Mouse (Mus musculus): ENCODE measurements at regions not wholly inside any gene's neighbourhood (a gene's known extent, or its start where the extent isn't known, plus 50 kb on each side); places are given as distances from the start of the nearest gene placed in this dataset.

- no peak for ATAC-seq (ENCODE audit: low FRiP score)
- 91% methylated on average over 6 of the region's 6 CpGs for WGBS
- H3K9me3 ChIP-seq (ENCODE audit: control insufficient read depth, low read length) = no peaks in the 10 kb centered on the region
- no peak overlapping the region for H3K4me3 ChIP-seq (ENCODE audit: low read depth, low read length)
- no peaks in the 10 kb centered on the region for H3K27me3 ChIP-seq (ENCODE audit: control insufficient read depth, insufficient read depth, low read length)
- H3K4me1 ChIP-seq (ENCODE audit: control insufficient read depth, insufficient read depth, low read length) = no peaks in the 10 kb centered on the region
- H3K4me2 ChIP-seq = no peak overlapping the region
- H3K36me3 ChIP-seq (ENCODE audit: control insufficient read depth, insufficient read depth, low read length) = no peaks in the 10 kb centered on the region
- H3K9ac ChIP-seq (ENCODE audit: low read length) = no peak overlapping the region
- no peak for DNase-seq (ENCODE audit: low spot score, missing footprints)
- no peak overlapping the region for H3K27ac ChIP-seq (ENCODE audit: low read depth, low read length)
These were observed 185.2 kb downstream of the Gm45692 start for GRCm38 (mm10) chr8:26304566-26304965.

- no peak overlapping the region for H3K4me2 ChIP-seq
- no peak overlapping the region for H3K4me3 ChIP-seq (ENCODE audit: low read depth, low read length)
- ATAC-seq (ENCODE audit: low FRiP score) = peak; percentile 63
- no peaks in the 10 kb centered on the region for H3K27me3 ChIP-seq (ENCODE audit: control insufficient read depth, insufficient read depth, low read length)
- no peak overlapping the region for H3K27ac ChIP-seq (ENCODE audit: low read depth, low read length)
- no peak overlapping the region for H3K9ac ChIP-seq (ENCODE audit: low read length)
- H3K36me3 ChIP-seq (ENCODE audit: control insufficient read depth, insufficient read depth, low read length) = no peaks in the 10 kb centered on the region
- WGBS = 82% methylated on average over 18 of the region's 18 CpGs
- H3K4me1 ChIP-seq (ENCODE audit: control insufficient read depth, insufficient read depth, low read length) = no peaks in the 10 kb centered on the region
- no peaks in the 10 kb centered on the region for H3K9me3 ChIP-seq (ENCODE audit: control insufficient read depth, low read length)
- peak; percentile 82 for DNase-seq (ENCODE audit: low spot score, missing footprints)
These were observed 185.9 kb downstream of the Gm45692 start for GRCm38 (mm10) chr8:26305061-26305879.

- H3K27me3 ChIP-seq (ENCODE audit: control insufficient read depth, insufficient read depth, low read length) = no peaks in the 10 kb centered on the region
- no peak overlapping the region for H3K4me2 ChIP-seq
- no peaks in the 10 kb centered on the region for H3K36me3 ChIP-seq (ENCODE audit: control insufficient read depth, insufficient read depth, low read length)
- no peaks in the 10 kb centered on the region for H3K9me3 ChIP-seq (ENCODE audit: control insufficient read depth, low read length)
- WGBS = 45% methylated on average over 15 of the region's 15 CpGs
- H3K4me3 ChIP-seq (ENCODE audit: low read depth, low read length) = no peak overlapping the region
- no peak overlapping the region for H3K9ac ChIP-seq (ENCODE audit: low read length)
- DNase-seq (ENCODE audit: low spot score, missing footprints) = peak; percentile 84
- no peak for ATAC-seq (ENCODE audit: low FRiP score)
- H3K27ac ChIP-seq (ENCODE audit: low read depth, low read length) = no peak overlapping the region
- H3K4me1 ChIP-seq (ENCODE audit: control insufficient read depth, insufficient read depth, low read length) = no peaks in the 10 kb centered on the region
These were observed 188.8 kb downstream of the Gm45692 start for GRCm38 (mm10) chr8:26308121-26308641.

- Histone ChIP-seq H3K27me3 (ENCODE audit: control insufficient read depth, insufficient read depth, low read length) (no peaks in the 10 kb centered on the region), H3K9ac (ENCODE audit: low read length) (no peak overlapping the region), H3K9me3 (ENCODE audit: control insufficient read depth, low read length) (no peaks in the 10 kb centered on the region), H3K4me1 (ENCODE audit: control insufficient read depth, insufficient read depth, low read length) (no peaks in the 10 kb centered on the region), H3K36me3 (ENCODE audit: control insufficient read depth, insufficient read depth, low read length) (no peaks in the 10 kb centered on the region), H3K4me2 (no peak overlapping the region), H3K4me3 (ENCODE audit: low read depth, low read length) (no peak overlapping the region), H3K27ac (ENCODE audit: low read depth, low read length) (no peak overlapping the region)
- ATAC-seq (ENCODE audit: low FRiP score) = no peak
- DNase-seq (ENCODE audit: low spot score, missing footprints) = no peak
- WGBS = 86% methylated on average over 6 of the region's 6 CpGs
These were observed 190.4 kb downstream of the Gm45692 start for GRCm38 (mm10) chr8:26309764-26310163.

GRCm38 (mm10) chr8:26323606-26324350 lies 204.4 kb downstream of the Gm45692 start:
- no peaks in the 10 kb centered on the region for H3K4me1 ChIP-seq (ENCODE audit: control insufficient read depth, insufficient read depth, low read length)
- H3K27me3 ChIP-seq (ENCODE audit: control insufficient read depth, insufficient read depth, low read length) = no peaks in the 10 kb centered on the region
- ATAC-seq (ENCODE audit: low FRiP score) = no peak
- WGBS = 93% methylated on average over 12 of the region's 12 CpGs
- no peak overlapping the region for H3K27ac ChIP-seq (ENCODE audit: low read depth, low read length)
- H3K4me2 ChIP-seq = no peak overlapping the region
- DNase-seq (ENCODE audit: low spot score, missing footprints) = no peak
- no peak overlapping the region for H3K9ac ChIP-seq (ENCODE audit: low read length)
- H3K4me3 ChIP-seq (ENCODE audit: low read depth, low read length) = no peak overlapping the region
- no peaks in the 10 kb centered on the region for H3K9me3 ChIP-seq (ENCODE audit: control insufficient read depth, low read length)
- no peaks in the 10 kb centered on the region for H3K36me3 ChIP-seq (ENCODE audit: control insufficient read depth, insufficient read depth, low read length)

- ATAC-seq (ENCODE audit: low FRiP score) (no peak), DNase-seq (ENCODE audit: low spot score, missing footprints) (no peak)
- no peaks in the 10 kb centered on the region for H3K4me1 ChIP-seq (ENCODE audit: control insufficient read depth, insufficient read depth, low read length)
- H3K4me2 ChIP-seq = no peak overlapping the region
- H3K27me3 ChIP-seq (ENCODE audit: control insufficient read depth, insufficient read depth, low read length) = no peaks in the 10 kb centered on the region
- WGBS = 79% methylated on average over 3 of the region's 3 CpGs
- H3K9me3 ChIP-seq (ENCODE audit: control insufficient read depth, low read length) = no peaks in the 10 kb centered on the region
- no peak overlapping the region for H3K4me3 ChIP-seq (ENCODE audit: low read depth, low read length)
- H3K9ac ChIP-seq (ENCODE audit: low read length) = no peak overlapping the region
- no peaks in the 10 kb centered on the region for H3K36me3 ChIP-seq (ENCODE audit: control insufficient read depth, insufficient read depth, low read length)
- H3K27ac ChIP-seq (ENCODE audit: low read depth, low read length) = no peak overlapping the region
These were observed 205.3 kb downstream of the Gm45692 start for GRCm38 (mm10) chr8:26324606-26325005.

GRCm38 (mm10) chr8:26329813-26330212 lies 210.5 kb downstream of the Gm45692 start:
- Histone ChIP-seq H3K36me3 (ENCODE audit: control insufficient read depth, insufficient read depth, low read length) (no peaks in the 10 kb centered on the region), H3K4me1 (ENCODE audit: control insufficient read depth, insufficient read depth, low read length) (no peaks in the 10 kb centered on the region), H3K9ac (ENCODE audit: low read length) (no peak overlapping the region), H3K9me3 (ENCODE audit: control insufficient read depth, low read length) (no peaks in the 10 kb centered on the region), H3K27ac (ENCODE audit: low read depth, low read length) (no peak overlapping the region), H3K27me3 (ENCODE audit: control insufficient read depth, insufficient read depth, low read length) (no peaks in the 10 kb centered on the region), H3K4me3 (ENCODE audit: low read depth, low read length) (no peak overlapping the region), H3K4me2 (no peak overlapping the region)
- WGBS = 88% methylated on average over 10 of the region's 10 CpGs
- DNase-seq (ENCODE audit: low spot score, missing footprints) (no peak), ATAC-seq (ENCODE audit: low FRiP score) (no peak)

- H3K4me2 ChIP-seq = no peak overlapping the region
- DNase-seq (ENCODE audit: low spot score, missing footprints) (no peak), ATAC-seq (ENCODE audit: low FRiP score) (no peak)
- no peaks in the 10 kb centered on the region for H3K36me3 ChIP-seq (ENCODE audit: control insufficient read depth, insufficient read depth, low read length)
- H3K4me1 ChIP-seq (ENCODE audit: control insufficient read depth, insufficient read depth, low read length) = no peaks in the 10 kb centered on the region
- H3K27ac ChIP-seq (ENCODE audit: low read depth, low read length) = no peak overlapping the region
- no peak overlapping the region for H3K4me3 ChIP-seq (ENCODE audit: low read depth, low read length)
- no peak overlapping the region for H3K9ac ChIP-seq (ENCODE audit: low read length)
- no peaks in the 10 kb centered on the region for H3K9me3 ChIP-seq (ENCODE audit: control insufficient read depth, low read length)
- WGBS = 89% methylated on average over 5 of the region's 5 CpGs
- H3K27me3 ChIP-seq (ENCODE audit: control insufficient read depth, insufficient read depth, low read length) = no peaks in the 10 kb centered on the region
These were observed 217.7 kb downstream of the Gm45692 start for GRCm38 (mm10) chr8:26336906-26337650.

Measured in midbrain, embryonic 11.5 days (tissue).